Mouse (Mus musculus) liver, embryonic 14.5 days (tissue): ENCODE measurements at regions not wholly inside any gene's neighbourhood (a gene's known extent, or its start where the extent isn't known, plus 50 kb on each side); places are given as distances from the start of the nearest gene placed in this dataset.

Experiments used
- ATAC-seq: fragments of 200-750 bp; cut with Nextera tagmentation; 2 replicates; pipeline ENCODE4 v1.8.0; 2017; ENCODE audit warnings: moderate number of reproducible peaks, mild to moderate bottlenecking, moderate library complexity; ENCODE audit not compliant: insufficient read depth
- DNase-seq, 3 experiments: peaks; one replicate each; pipeline ENCODE4 v3.0.0-alpha.2; 2012 to 2013; ENCODE audit warnings: low read depth in 3 of 3, low spot score in 3 of 3
- H3K27ac ChIP-seq: fragments of 300-500 bp; sonication (generic); 2 replicates; pipeline ENCODE4 v1.5.1; 2014; ENCODE audit warnings: moderate library complexity, mild to moderate bottlenecking, control low read depth, inconsistent platforms
- H3K27me3 ChIP-seq: fragments of 300-500 bp; sonication (generic); 2 replicates; pipeline ENCODE4 v1.6.1; 2014; ENCODE audit warnings: mild to moderate bottlenecking, low read length, moderate library complexity; ENCODE audit not compliant: control insufficient read depth, insufficient read depth
- H3K36me3 ChIP-seq: fragments of 300-500 bp; sonication (generic); replicated peaks from 2 replicates; pipeline ENCODE4 v1.6.1; 2014; ENCODE audit warnings: low read depth; ENCODE audit not compliant: control insufficient read depth, insufficient read depth
- H3K4me1 ChIP-seq, 2 experiments: fragments of 200-500 bp in 1 of 2; fragments of 300-500 bp in 1 of 2; sonication (generic) in 1 of 2; replicated peaks; 2 replicates each; pipeline ENCODE4 v1.6.1; 2012 to 2014; ENCODE audit warnings: antibody characterized with exemption in 1 of 2, inconsistent platforms in 1 of 2, low read length in 1 of 2; ENCODE audit not compliant: control insufficient read depth in 2 of 2, insufficient read depth in 2 of 2
- H3K4me2 ChIP-seq: fragments of 300-500 bp; sonication (generic); 2 replicates; pipeline ENCODE4 v1.6.1; 2014; ENCODE audit warnings: low read depth, mild to moderate bottlenecking, control low read depth, moderate library complexity
- H3K4me3 ChIP-seq, 2 experiments: fragments of 200-500 bp in 1 of 2; fragments of 300-500 bp in 1 of 2; sonication (generic) in 1 of 2; 2 replicates each; pipeline ENCODE4 v1.5.1; 2012 to 2014; ENCODE audit warnings: low read depth in 2 of 2, low read length in 2 of 2, mild to moderate bottlenecking in 2 of 2, control low read depth in 1 of 2, inconsistent platforms in 1 of 2, moderate library complexity in 1 of 2; ENCODE audit not compliant: insufficient read depth in 1 of 2
- H3K9ac ChIP-seq: fragments of 300-500 bp; sonication (generic); replicated peaks from 2 replicates; pipeline ENCODE4 v1.6.1; 2014; ENCODE audit warnings: mild to moderate bottlenecking, control low read depth, moderate library complexity
- H3K9me3 ChIP-seq: fragments of 300-500 bp; sonication (generic); 2 replicates; pipeline ENCODE4 v1.6.1; 2016; ENCODE audit warnings: low read length, mixed read lengths; ENCODE audit not compliant: control insufficient read depth
- CTCF ChIP-seq: IDR thresholded peaks from 2 replicates; pipeline ENCODE4 v1.5.1; 2016; ENCODE audit warnings: antibody characterized with exemption, low read depth, control low read depth
- EP300 ChIP-seq: IDR thresholded peaks from 2 replicates; pipeline ENCODE4 v1.6.1; 2016; ENCODE audit warnings: antibody characterized with exemption, low read depth
- WGBS: fragments of 180-500 bp; shearing (Covaris S2); extraction: QIAGEN DNeasy Blood & Tissue Kit; methylation state at CpG from one replicate; pipeline ENCODE4 v1.1.7; 2014; ENCODE audit not compliant: insufficient replicate concordance; 5-methylcytosine and 5-hydroxymethylcytosine counted together

- no peaks in the 10 kb centered on the region for H3K9me3 ChIP-seq
- no peaks in the 10 kb centered on the region for H3K27me3 ChIP-seq
- no peaks in the 10 kb centered on the region for H3K36me3 ChIP-seq
- H3K4me1 ChIP-seq: no peaks in the 10 kb centered on the region
- DNase-seq: no peak
- H3K27ac ChIP-seq: no peak overlapping the region
- TF ChIP-seq EP300 (no peak), CTCF (no peak)
- 61% methylated on average over 17 of the region's 17 CpGs for WGBS
- H3K4me2 ChIP-seq: no peak overlapping the region
- no peak overlapping the region for H3K9ac ChIP-seq
- ATAC-seq: no peak
- H3K4me3 ChIP-seq: no peak overlapping the region
These were observed 355.0 kb downstream of the Rps24 start for GRCm38 (mm10) chr14:24841715-24842496.

- Histone ChIP-seq H3K4me1 (no peaks in the 10 kb centered on the region), H3K27me3 (no peaks in the 10 kb centered on the region), H3K9me3 (no peaks in the 10 kb centered on the region), H3K4me3 (no peak overlapping the region), H3K27ac (no peak overlapping the region), H3K36me3 (no peaks in the 10 kb centered on the region), H3K9ac (no peak overlapping the region), H3K4me2 (no peak overlapping the region)
- no peak for TF ChIP-seq CTCF
- WGBS: 33% methylated on average over 4 of the region's 4 CpGs
- ATAC-seq (no peak), DNase-seq (no peak)
These were observed 356.7 kb downstream of the Rps24 start for GRCm38 (mm10) chr14:24843626-24844025.

GRCm38 (mm10) chr14:24850491-24850890, 363.6 kb downstream of the Rps24 start:
- H3K4me2 ChIP-seq: no peak overlapping the region
- no peak overlapping the region for H3K4me3 ChIP-seq
- ATAC-seq: no peak
- no peak for TF ChIP-seq CTCF
- no peak overlapping the region for H3K9ac ChIP-seq
- no peak overlapping the region for H3K27ac ChIP-seq
- H3K27me3 ChIP-seq: no peaks in the 10 kb centered on the region
- WGBS: 50% methylated on average over 1 of the region's 1 CpGs
- no peaks in the 10 kb centered on the region for H3K9me3 ChIP-seq
- no peak for DNase-seq
- no peaks in the 10 kb centered on the region for H3K4me1 ChIP-seq
- no peaks in the 10 kb centered on the region for H3K36me3 ChIP-seq

GRCm38 (mm10) chr14:24854459-24854858, 367.5 kb downstream of the Rps24 start:
- Histone ChIP-seq H3K4me3 (no peak overlapping the region), H3K27me3 (no peaks in the 10 kb centered on the region), H3K27ac (no peak overlapping the region), H3K9me3 (no peaks in the 10 kb centered on the region), H3K4me1 (no peaks in the 10 kb centered on the region), H3K36me3 (no peaks in the 10 kb centered on the region), H3K9ac (no peak overlapping the region), H3K4me2 (no peak overlapping the region)
- ATAC-seq: no peak
- no peak for DNase-seq
- WGBS: 41% methylated on average over 4 of the region's 4 CpGs
- no peak for TF ChIP-seq EP300

GRCm38 (mm10) chr14:24862171-24862570, 375.2 kb downstream of the Rps24 start:
- Histone ChIP-seq H3K9ac (no peak overlapping the region), H3K9me3 (no peaks in the 10 kb centered on the region), H3K27ac (no peak overlapping the region), H3K36me3 (no peaks in the 10 kb centered on the region), H3K27me3 (no peaks in the 10 kb centered on the region), H3K4me3 (no peak overlapping the region), H3K4me2 (no peak overlapping the region), H3K4me1 (no peaks in the 10 kb centered on the region)
- WGBS: 61% methylated on average over 8 of the region's 8 CpGs
- TF ChIP-seq EP300 (no peak), CTCF (no peak)
- DNase-seq: no peak
- no peak for ATAC-seq
